Mouse (Mus musculus) stomach, embryonic 16.5 days (tissue): ENCODE measurements around the gene Ctrb1. TPM values are rescaled to one million over a fixed set of nuclear protein-coding genes. Genes with fewer than 3 reads are reported as not detected.

Experiments
- ATAC-seq: fragments of 200-750 bp; cut with Nextera tagmentation; 2 replicates; pipeline ENCODE4 v1.8.0; 2017; ENCODE audit warnings: moderate number of reproducible peaks, moderate TSS enrichment; ENCODE audit not compliant: insufficient read depth, low FRiP score
- H3K27ac ChIP-seq: fragments of 300-500 bp; sonication (generic); 2 replicates; pipeline ENCODE4 v1.5.1; 2014; ENCODE audit warnings: low read length
- H3K27me3 ChIP-seq: fragments of 300-500 bp; sonication (generic); 2 replicates; pipeline ENCODE4 v1.6.1; 2014; ENCODE audit warnings: low read length, control low read depth, mixed read lengths; ENCODE audit not compliant: control insufficient read depth, insufficient read depth
- H3K36me3 ChIP-seq: fragments of 300-500 bp; sonication (generic); 2 replicates; pipeline ENCODE4 v1.6.1; 2014; ENCODE audit warnings: low read length; ENCODE audit not compliant: control insufficient read depth, insufficient read depth
- H3K4me1 ChIP-seq: fragments of 300-500 bp; sonication (generic); 2 replicates; pipeline ENCODE4 v1.6.1; 2014; ENCODE audit warnings: low read length, control low read depth, mixed read lengths; ENCODE audit not compliant: control insufficient read depth, insufficient read depth
- H3K4me2 ChIP-seq: fragments of 300-500 bp; sonication (generic); 2 replicates; pipeline ENCODE4 v1.6.1; 2014; ENCODE audit warnings: low read depth, low read length, mixed read lengths
- H3K4me3 ChIP-seq: fragments of 300-500 bp; sonication (generic); replicated peaks from 2 replicates; pipeline ENCODE4 v1.5.1; 2014; ENCODE audit warnings: mild to moderate bottlenecking, low read length
- H3K9ac ChIP-seq: fragments of 300-500 bp; sonication (generic); 2 replicates; pipeline ENCODE4 v1.6.1; 2014; ENCODE audit warnings: low read length
- H3K9me3 ChIP-seq: fragments of 300-500 bp; sonication (generic); replicated peaks from 2 replicates; pipeline ENCODE4 v1.6.1; 2016; ENCODE audit warnings: low read length, control low read depth; ENCODE audit not compliant: control insufficient read depth
- WGBS: fragments of 180-500 bp; shearing (Covaris S2); extraction: QIAGEN DNeasy Blood & Tissue Kit; methylation state at CpG from one replicate; pipeline ENCODE4 v1.1.7; 2014; 5-methylcytosine and 5-hydroxymethylcytosine counted together
- polyA plus RNA-seq: library from polyadenylated mRNA; unstranded; fragments of >200 nt; fragmentation: Nextera tagmentation; extraction: Ambion mirVana; gene quantifications from 2 replicates; pipeline ENCODE4 v1.2.1, GENCODE M21; 2015

The Ctrb1 gene
- 3,395 and 3,754 TPM in 2 replicates for polyA plus RNA-seq

GRCm38 (mm10) chr8:111690960-111691445 is at the start of gene Ctrb1:
Gene Ctrb1 (minus strand): TSS chr8:111691010.
- H3K27ac ChIP-seq, result no peak within 1 kb of the TSS
- H3K4me3 ChIP-seq, result no peak within 1 kb of the TSS
- H3K36me3 ChIP-seq, result no peaks in the 10 kb centered on the region
- H3K9me3 ChIP-seq, result no peaks in the 10 kb centered on the region
- H3K4me2 ChIP-seq, result no peak within 1 kb of the TSS
- no peaks in the 10 kb centered on the region for H3K4me1 ChIP-seq
- H3K9ac ChIP-seq, result no peak within 1 kb of the TSS
- WGBS, result 78% methylated on average over 2 of the region's 2 CpGs
- no peaks in the 10 kb centered on the region for H3K27me3 ChIP-seq
- ATAC-seq, result 0 out of 2 replicates have a peak, but pooled peaks have one; percentile 13

GRCm38 (mm10) chr8:111740301-111740711 is 49.5 kb upstream of the Ctrb1 start:
- no peak overlapping the region for H3K4me2 ChIP-seq
- H3K4me1 ChIP-seq, result peaks cover 71% of the 10 kb centered on the region
- H3K27ac ChIP-seq, result peak overlapping the region; percentile 1; the same call in 1 of the 2 replicates
- H3K4me3 ChIP-seq, result no peak overlapping the region
- ATAC-seq, result no peak
- H3K36me3 ChIP-seq, result no peaks in the 10 kb centered on the region
- peak overlapping the region; percentile 51 for H3K9ac ChIP-seq
- no peaks in the 10 kb centered on the region for H3K9me3 ChIP-seq
- H3K27me3 ChIP-seq, result no peaks in the 10 kb centered on the region
- WGBS, result 57% methylated on average over 7 of the region's 7 CpGs

GRCm38 (mm10) chr8:111739604-111740003 is 48.8 kb upstream of the Ctrb1 start:
- Histone ChIP-seq H3K4me3 (no peak overlapping the region), H3K9ac (peak overlapping the region; percentile 10; the same call in 1 of the 2 replicates), H3K36me3 (no peaks in the 10 kb centered on the region), H3K9me3 (no peaks in the 10 kb centered on the region), H3K27me3 (no peaks in the 10 kb centered on the region), H3K4me1 (peaks cover 71% of the 10 kb centered on the region), H3K27ac (no peak overlapping the region), H3K4me2 (no peak overlapping the region)
- 44% methylated on average over 7 of the region's 7 CpGs for WGBS
- ATAC-seq, result no peak

GRCm38 (mm10) chr8:111738867-111739266 is 48.1 kb upstream of the Ctrb1 start:
- Histone ChIP-seq H3K27me3 (no peaks in the 10 kb centered on the region), H3K9me3 (no peaks in the 10 kb centered on the region), H3K4me1 (peaks cover 71% of the 10 kb centered on the region), H3K4me3 (no peak overlapping the region), H3K36me3 (no peaks in the 10 kb centered on the region), H3K27ac (no peak overlapping the region), H3K9ac (no peak overlapping the region), H3K4me2 (no peak overlapping the region)
- 46% methylated on average over 6 of the region's 6 CpGs for WGBS
- no peak for ATAC-seq

- Histone ChIP-seq H3K4me1 (peaks cover 71% of the 10 kb centered on the region), H3K36me3 (no peaks in the 10 kb centered on the region), H3K27ac (peak overlapping the region; percentile 67; the same call in 1 of the 2 replicates), H3K9ac (peak overlapping the region; percentile 48; the same call in 1 of the 2 replicates), H3K4me2 (no peak overlapping the region), H3K4me3 (no peak overlapping the region), H3K9me3 (no peaks in the 10 kb centered on the region), H3K27me3 (no peaks in the 10 kb centered on the region)
- ATAC-seq, result no peak
- 47% methylated on average over 7 of the region's 7 CpGs for WGBS
Observed at GRCm38 (mm10) chr8:111736321-111736720, 45.5 kb upstream of the Ctrb1 start.

- WGBS, result 69% methylated on average over 4 of the region's 4 CpGs
- Histone ChIP-seq H3K36me3 (no peaks in the 10 kb centered on the region), H3K9me3 (no peaks in the 10 kb centered on the region), H3K9ac (no peak overlapping the region), H3K4me1 (peaks cover 71% of the 10 kb centered on the region), H3K27me3 (no peaks in the 10 kb centered on the region), H3K4me2 (no peak overlapping the region), H3K27ac (peak overlapping the region; percentile 67; the same call in 1 of the 2 replicates), H3K4me3 (no peak overlapping the region)
- ATAC-seq, result no peak
Observed at GRCm38 (mm10) chr8:111735791-111736190, 45.0 kb upstream of the Ctrb1 start.

GRCm38 (mm10) chr8:111735335-111735761 is 44.5 kb upstream of the Ctrb1 start:
- H3K27me3 ChIP-seq, result no peaks in the 10 kb centered on the region
- 57% methylated on average over 8 of the region's 8 CpGs for WGBS
- 0 out of 2 replicates have a peak overlapping the region, but pooled peaks have one; percentile 15 for H3K4me2 ChIP-seq
- H3K4me3 ChIP-seq, result no peak overlapping the region
- peak overlapping the region; percentile 43 for H3K9ac ChIP-seq
- ATAC-seq, result no peak
- no peaks in the 10 kb centered on the region for H3K9me3 ChIP-seq
- H3K4me1 ChIP-seq, result peaks cover 71% of the 10 kb centered on the region
- H3K27ac ChIP-seq, result peak overlapping the region; percentile 67
- H3K36me3 ChIP-seq, result no peaks in the 10 kb centered on the region

- Histone ChIP-seq H3K27me3 (no peaks in the 10 kb centered on the region), H3K27ac (peak overlapping the region; percentile 94), H3K9ac (peak overlapping the region; percentile 43), H3K4me3 (no peak overlapping the region), H3K36me3 (no peaks in the 10 kb centered on the region), H3K9me3 (no peaks in the 10 kb centered on the region), H3K4me1 (peaks cover 73% of the 10 kb centered on the region), H3K4me2 (0 out of 2 replicates have a peak overlapping the region, but pooled peaks have one; percentile 15)
- WGBS, result 42% methylated on average over 6 of the region's 6 CpGs
- no peak for ATAC-seq
Observed at GRCm38 (mm10) chr8:111734244-111734960, 43.6 kb upstream of the Ctrb1 start.

- peak overlapping the region; percentile 93; the same call in 1 of the 2 replicates for H3K9ac ChIP-seq
Observed at GRCm38 (mm10) chr8:111733581-111734243, 42.9 kb upstream of the Ctrb1 start.

More at GRCm38 (mm10) chr8:111733581-111734243, 42.9 kb upstream of the Ctrb1 start:
- peak overlapping the region; percentile 94 for H3K27ac ChIP-seq
- no peak overlapping the region for H3K4me2 ChIP-seq
- no peaks in the 10 kb centered on the region for H3K36me3 ChIP-seq
- no peak overlapping the region for H3K4me3 ChIP-seq
- H3K9me3 ChIP-seq, result no peaks in the 10 kb centered on the region
- 18% methylated on average over 5 of the region's 5 CpGs for WGBS
- H3K4me1 ChIP-seq, result peaks cover 75% of the 10 kb centered on the region
- H3K27me3 ChIP-seq, result no peaks in the 10 kb centered on the region
- no peak for ATAC-seq
